Mouse (Mus musculus) cortical plate, adult 2 months (tissue): ENCODE measurements around the gene Cds1.

Source experiments
- CTCF ChIP-seq: fragments of 200-500 bp; IDR thresholded peaks from 2 replicates; pipeline ENCODE4 v1.5.1; 2011; ENCODE audit warnings: mild to moderate bottlenecking, control low read depth, low read length; ENCODE audit not compliant: insufficient read depth; ENCODE audit errors: extremely low read depth
- POLR2A ChIP-seq: fragments of 200-500 bp; IDR thresholded peaks from 2 replicates; pipeline ENCODE4 v1.6.1; 2011; ENCODE audit warnings: mild to moderate bottlenecking, low read length, control low read depth; ENCODE audit not compliant: insufficient read depth; ENCODE audit errors: extremely low read depth

- no peak for TF ChIP-seq POLR2A
- TF ChIP-seq CTCF, result no peak
Measured at GRCm38 (mm10) chr5:101744886-101745285, 20.0 kb upstream of the Cds1 start.
